Mouse (Mus musculus) monocyte, adult 5-6 weeks (primary cell): ENCODE data around the gene Ccdc141. TPM values are rescaled to one million over a fixed set of nuclear protein-coding genes. Genes with fewer than 3 reads are reported as not detected.

ENCODE experiments used
- ATAC-seq: fragments of 153-309, 156-312 bp; replicated peaks from 2 replicates; pipeline ENCODE4 v1.8.0; 2017; ENCODE audit warnings: mild to moderate bottlenecking; ENCODE audit not compliant: low TSS enrichment, insufficient number of reproducible peaks, severe bottlenecking, poor library complexity, low FRiP score
- total RNA-seq: library from RNA; stranded (forward); fragments of 200-1000, 200-491, 200-594 nt; gene quantifications from 3 replicates; pipeline ENCODE4 v1.2.3, GENCODE M21; 2017

Gene Ccdc141
- total RNA-seq, 1 experiment from 2014 or later, result not detected

GRCm38 (mm10) chr2:77177472-77177871 lies 7.0 kb upstream of the Ccdc141 start:
- no peak for ATAC-seq

GRCm38 (mm10) chr2:77176413-77176812 lies 6.0 kb upstream of the Ccdc141 start:
- ATAC-seq, result no peak

- no peak for ATAC-seq
Measured at GRCm38 (mm10) chr2:77175411-77175810, 5.0 kb upstream of the Ccdc141 start.

GRCm38 (mm10) chr2:77174313-77174712 lies 3.9 kb upstream of the Ccdc141 start:
- ATAC-seq, result no peak

- ATAC-seq, result no peak
Measured at GRCm38 (mm10) chr2:77173821-77174220, 3.4 kb upstream of the Ccdc141 start.

- no peak for ATAC-seq
Measured at GRCm38 (mm10) chr2:77173366-77173765, 2.9 kb upstream of the Ccdc141 start.

- ATAC-seq, result no peak
Measured at GRCm38 (mm10) chr2:77172241-77172671, 1.8 kb upstream of the Ccdc141 start.

- no peak for ATAC-seq
Measured at GRCm38 (mm10) chr2:77171444-77172240, 1.2 kb upstream of the Ccdc141 start.

GRCm38 (mm10) chr2:77169916-77170632 lies 362 bp downstream of the Ccdc141 start:
- ATAC-seq, result 0 out of 2 replicates have a peak, but pooled peaks have one; percentile 13

- ATAC-seq, result no peak
Measured at GRCm38 (mm10) chr2:77169218-77169617, 1.2 kb downstream of the Ccdc141 start.

GRCm38 (mm10) chr2:77168781-77169180 lies 1.7 kb downstream of the Ccdc141 start:
- no peak for ATAC-seq

- no peak for ATAC-seq
Measured at GRCm38 (mm10) chr2:77168081-77168685, 2.3 kb downstream of the Ccdc141 start.

GRCm38 (mm10) chr2:77166366-77166765 lies 4.1 kb downstream of the Ccdc141 start:
- no peak for ATAC-seq

GRCm38 (mm10) chr2:77164662-77165061 lies 5.8 kb downstream of the Ccdc141 start:
- no peak for ATAC-seq

- no peak for ATAC-seq
Measured at GRCm38 (mm10) chr2:77163381-77163780, 7.1 kb downstream of the Ccdc141 start.

GRCm38 (mm10) chr2:77162135-77162534 lies 8.3 kb downstream of the Ccdc141 start:
- ATAC-seq, result no peak

- no peak for ATAC-seq
Measured at GRCm38 (mm10) chr2:77157546-77157945, 12.9 kb downstream of the Ccdc141 start.

- no peak for ATAC-seq
Measured at GRCm38 (mm10) chr2:77154080-77154479, 16.4 kb downstream of the Ccdc141 start.

- ATAC-seq, result no peak
Measured at GRCm38 (mm10) chr2:77151255-77151654, 19.2 kb downstream of the Ccdc141 start.

GRCm38 (mm10) chr2:77149576-77149975 lies 20.9 kb downstream of the Ccdc141 start:
- ATAC-seq, result no peak
